Mouse (Mus musculus): ENCODE data around the gene Car5b.

Gene Car5b

GRCm38 (mm10) chrX:164027607-164028289 lies at the start of gene Car5b:
Gene Car5b, minus strand, starts transcription at chrX:164027997.
- DNase-seq (ENCODE audit: low read depth, low spot score): peak; percentile 93

DNA sequence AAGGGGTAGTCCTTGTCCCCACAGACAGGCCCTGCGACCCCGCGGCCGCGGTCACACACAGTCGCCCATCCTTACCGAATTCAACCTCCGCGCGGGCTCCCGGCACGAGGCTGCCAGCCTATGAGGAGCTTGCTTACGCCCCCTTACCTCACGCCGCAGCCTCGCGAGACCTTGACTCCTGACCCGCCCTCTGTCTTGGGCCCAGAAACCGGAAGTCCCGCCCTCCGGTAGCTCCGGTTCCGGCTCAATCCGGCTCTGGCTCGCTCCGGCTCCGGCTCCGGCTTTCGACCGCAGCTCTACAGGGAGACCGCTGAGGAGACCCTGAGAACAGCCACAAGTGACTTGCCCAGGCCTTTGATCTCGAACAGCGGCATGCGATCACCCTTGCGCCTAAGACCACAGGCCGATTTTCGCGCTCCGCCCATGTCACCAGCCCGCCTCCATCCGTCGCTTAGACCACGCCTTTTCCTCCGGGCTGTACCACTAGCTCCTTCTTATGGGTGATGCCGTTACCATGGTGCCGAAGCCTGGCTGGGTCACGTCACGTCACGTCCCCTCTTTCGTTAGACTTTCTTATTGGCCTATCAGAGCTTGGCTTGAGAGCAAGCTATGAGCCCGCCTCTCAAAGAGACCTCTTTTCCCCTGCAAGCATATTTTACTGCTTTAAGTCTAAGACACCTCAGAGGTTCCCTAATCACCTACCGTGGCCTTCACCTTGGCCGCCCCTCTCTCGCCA lies 48.4 kb upstream of the Car5b start, which contains the start of gene Siah1b:
Gene Siah1b (minus strand): TSS at position 454 of the 736 bp plus-strand sequence.
- peak; percentile 93 for DNase-seq (ENCODE audit: low read depth, low spot score)

DNA sequence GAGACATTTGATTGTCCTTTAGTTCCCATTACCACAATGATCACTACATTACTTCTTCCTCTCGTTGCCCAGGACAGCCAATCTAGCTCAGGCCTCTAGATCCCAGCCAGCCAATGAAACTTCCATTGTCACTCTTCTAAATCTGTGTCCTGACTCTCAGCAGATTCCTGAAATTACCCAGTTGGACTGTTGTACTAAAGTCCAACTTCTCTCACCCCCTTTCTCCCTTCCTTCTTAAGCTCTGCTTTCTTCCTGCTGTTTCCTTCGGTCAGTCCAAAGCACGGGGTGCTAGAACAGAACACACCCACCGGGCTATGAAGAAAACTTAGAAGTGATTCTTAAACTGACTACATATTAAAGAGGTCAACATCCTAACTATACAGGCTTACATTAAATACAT lies 41.2 kb upstream of the Car5b start:
- no peak for DNase-seq (ENCODE audit: low read depth, low spot score)

GRCm38 (mm10) chrX:164066185-164066584 lies 38.4 kb upstream of the Car5b start:
- peak; percentile 69 for DNase-seq (ENCODE audit: low read depth, low spot score)

DNA sequence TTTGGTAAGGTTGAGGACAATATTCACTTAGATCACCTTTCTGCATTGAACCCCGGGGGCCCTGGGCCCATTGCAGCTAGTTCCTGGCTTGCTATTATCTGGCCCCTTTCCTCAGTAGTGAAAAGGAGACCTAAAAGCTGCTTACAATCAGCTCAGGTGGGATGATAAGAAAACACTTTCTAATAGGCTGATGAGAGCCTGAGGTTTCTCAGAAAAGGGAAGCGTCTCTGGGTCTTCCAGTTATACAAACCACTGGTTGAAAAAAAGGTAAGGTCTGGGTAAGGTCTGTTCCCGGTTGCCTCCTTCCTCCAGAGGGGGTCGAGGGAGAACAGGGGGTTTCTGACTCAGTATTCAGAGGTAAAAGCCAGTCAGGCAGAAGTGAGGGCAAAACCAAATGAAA lies 31.3 kb upstream of the Car5b start:
- DNase-seq (ENCODE audit: low read depth, low spot score): no peak

DNA sequence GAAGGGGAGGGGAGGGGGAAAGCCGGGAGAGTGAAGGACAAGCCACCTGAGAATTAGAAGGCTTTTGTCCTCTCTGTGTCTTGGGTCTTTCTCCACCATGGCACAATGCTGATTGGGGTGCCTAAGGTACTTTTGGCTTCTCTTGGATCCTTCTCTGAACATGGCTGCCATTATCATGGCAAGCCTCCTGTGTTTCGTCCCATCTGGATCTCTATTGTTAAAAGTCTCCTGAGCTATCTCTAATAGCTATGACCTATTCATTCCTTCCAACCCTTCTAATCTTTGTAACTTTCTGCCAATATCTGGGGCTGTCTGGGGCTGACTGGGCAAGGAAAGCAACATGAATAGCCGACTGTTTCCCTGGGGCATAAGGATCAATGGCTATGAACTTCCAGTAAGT lies 30.7 kb upstream of the Car5b start:
- no peak for DNase-seq (ENCODE audit: low read depth, low spot score)

DNA sequence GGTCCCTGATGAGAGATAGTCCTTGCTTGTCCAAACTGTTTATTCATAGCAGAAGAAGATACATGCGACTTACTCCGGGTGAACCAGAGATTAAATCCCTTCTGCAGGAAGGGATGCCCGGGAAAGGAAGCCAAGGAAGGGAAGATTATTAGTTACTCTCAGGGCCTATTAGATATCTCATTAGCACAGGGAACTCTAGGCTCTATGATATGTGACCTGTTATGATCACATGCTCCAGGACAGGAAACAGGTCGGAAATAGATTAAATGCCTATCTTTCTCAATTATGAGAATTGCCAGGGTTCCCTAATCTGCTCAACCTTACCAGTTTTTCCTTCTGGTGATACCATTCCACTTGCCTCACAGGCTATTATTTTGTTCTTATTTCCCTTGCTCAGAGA lies 27.9 kb upstream of the Car5b start:
- DNase-seq (ENCODE audit: low read depth, low spot score): no peak

DNA sequence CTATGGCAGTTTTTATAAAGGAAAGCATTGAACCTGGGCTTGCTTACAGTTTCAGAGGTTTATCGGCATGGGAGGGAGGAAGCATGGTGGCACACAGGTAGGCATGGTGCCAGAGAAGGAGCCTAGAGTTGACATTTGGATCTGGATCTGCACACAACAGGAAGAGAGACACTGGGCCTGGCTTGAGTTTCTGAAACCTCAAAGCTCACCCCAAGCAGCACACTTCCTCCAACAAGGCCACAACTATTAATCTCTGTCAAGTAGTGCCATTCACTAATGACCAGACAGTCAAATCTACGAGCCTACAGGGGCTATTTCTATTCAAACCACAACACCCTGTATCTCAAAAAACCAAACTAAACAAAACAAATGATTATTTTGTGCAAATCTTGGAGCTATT lies 18.9 kb upstream of the Car5b start:
- DNase-seq (ENCODE audit: low read depth, low spot score): peak; percentile 3

DNA sequence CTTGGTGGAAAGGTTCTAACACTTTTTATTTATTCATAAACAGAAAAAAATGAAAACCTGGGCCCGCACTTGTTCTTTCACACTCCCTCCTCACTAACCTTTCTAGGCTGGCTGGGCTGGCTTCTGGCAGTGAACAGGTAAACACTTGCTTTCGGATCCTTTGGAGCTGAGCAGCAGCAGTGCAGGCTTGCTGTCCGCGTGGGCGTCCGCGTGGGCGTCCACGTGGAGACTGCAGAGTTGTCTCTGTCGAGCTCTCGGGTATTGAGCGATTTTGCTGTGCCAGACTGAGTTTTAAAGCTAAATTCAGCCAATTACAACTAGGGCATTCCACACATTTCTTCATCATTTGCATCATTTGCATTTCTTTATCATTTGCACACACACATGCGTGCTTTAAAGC lies 14.3 kb upstream of the Car5b start:
- no peak for DNase-seq (ENCODE audit: low read depth, low spot score)

- no peak for DNase-seq (ENCODE audit: low read depth, low spot score)
Observed at GRCm38 (mm10) chrX:164038882-164039281, 11.1 kb upstream of the Car5b start.

- DNase-seq (ENCODE audit: low read depth, low spot score): no peak
Observed at GRCm38 (mm10) chrX:164035931-164036330, 8.1 kb upstream of the Car5b start.

GRCm38 (mm10) chrX:164035401-164035800 lies 7.6 kb upstream of the Car5b start:
- no peak for DNase-seq (ENCODE audit: low read depth, low spot score)

GRCm38 (mm10) chrX:164032526-164032925 lies 4.7 kb upstream of the Car5b start:
- no peak for DNase-seq (ENCODE audit: low read depth, low spot score)

DNA sequence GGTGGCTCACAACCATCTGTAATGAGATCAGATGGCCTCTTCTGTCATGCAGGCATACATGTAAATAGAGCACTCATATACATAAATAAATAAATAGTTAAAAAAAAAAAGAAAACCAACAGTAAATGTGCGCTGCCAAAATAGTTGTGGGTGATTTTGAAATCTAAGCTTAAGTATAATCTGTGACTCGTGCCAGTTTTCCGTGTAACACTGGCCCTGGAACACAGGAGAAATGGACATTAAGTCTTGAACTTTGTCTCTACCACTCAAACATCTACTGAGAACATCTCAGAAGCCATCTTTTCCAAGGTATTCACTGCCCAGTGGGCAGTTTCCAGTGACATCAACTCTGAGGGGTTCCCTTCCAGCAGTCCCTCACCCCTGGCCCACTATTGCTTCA lies 12.2 kb downstream of the Car5b start:
- DNase-seq (ENCODE audit: low read depth, low spot score): no peak

GRCm38 (mm10) chrX:164014956-164015355 lies 12.8 kb downstream of the Car5b start:
- DNase-seq (ENCODE audit: low read depth, low spot score): no peak

DNA sequence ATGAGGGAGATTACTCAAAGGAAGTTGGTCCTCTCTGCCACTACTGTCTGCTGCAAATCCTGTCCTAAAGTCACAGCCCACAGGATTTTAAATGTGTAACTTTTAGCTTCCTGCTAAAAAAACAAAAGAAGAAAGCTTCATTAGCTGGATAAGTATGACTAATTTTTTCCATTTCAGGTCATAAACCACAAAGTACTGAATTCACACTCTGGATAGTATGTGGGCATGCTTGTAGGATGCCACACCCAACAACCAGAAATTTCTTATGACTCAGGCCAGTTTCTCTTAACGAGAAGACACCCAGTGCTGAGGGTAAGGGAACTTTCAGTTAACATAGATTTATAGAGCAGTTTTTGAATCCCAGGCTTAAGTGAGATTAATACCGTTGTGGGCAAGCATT lies 14.5 kb downstream of the Car5b start:
- DNase-seq (ENCODE audit: low read depth, low spot score): no peak

GRCm38 (mm10) chrX:164004809-164005208 lies 23.0 kb downstream of the Car5b start:
- peak; percentile 49 for DNase-seq (ENCODE audit: low read depth, low spot score)

DNA sequence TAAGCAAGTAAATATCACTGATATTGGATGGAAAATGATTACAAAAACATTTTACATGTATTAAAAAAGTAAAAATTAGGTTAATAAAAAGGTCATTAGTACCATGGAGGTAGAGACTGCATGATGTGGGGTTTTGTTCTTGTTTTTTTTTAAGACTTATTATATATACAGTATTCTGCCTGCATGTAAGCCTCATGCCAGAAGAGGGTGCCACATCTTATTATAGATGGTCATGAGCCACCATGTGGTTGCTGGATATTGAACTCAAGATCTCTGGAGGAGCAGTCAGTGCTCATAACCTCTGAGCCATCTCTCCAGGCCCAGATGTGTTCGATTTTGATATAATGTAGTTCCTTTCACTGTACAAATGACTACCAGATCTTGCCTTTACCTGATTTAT lies 27.9 kb downstream of the Car5b start:
- peak; percentile 31 for DNase-seq (ENCODE audit: low read depth, low spot score)

GRCm38 (mm10) chrX:163996754-163997153 lies 31.0 kb downstream of the Car5b start:
- no peak for DNase-seq (ENCODE audit: low read depth, low spot score)

GRCm38 (mm10) chrX:163987718-163988374 lies 40.0 kb downstream of the Car5b start:
- DNase-seq (ENCODE audit: low read depth, low spot score): no peak

GRCm38 (mm10) chrX:163982129-163982528 lies 45.7 kb downstream of the Car5b start:
- no peak for DNase-seq (ENCODE audit: low read depth, low spot score)

DNA sequence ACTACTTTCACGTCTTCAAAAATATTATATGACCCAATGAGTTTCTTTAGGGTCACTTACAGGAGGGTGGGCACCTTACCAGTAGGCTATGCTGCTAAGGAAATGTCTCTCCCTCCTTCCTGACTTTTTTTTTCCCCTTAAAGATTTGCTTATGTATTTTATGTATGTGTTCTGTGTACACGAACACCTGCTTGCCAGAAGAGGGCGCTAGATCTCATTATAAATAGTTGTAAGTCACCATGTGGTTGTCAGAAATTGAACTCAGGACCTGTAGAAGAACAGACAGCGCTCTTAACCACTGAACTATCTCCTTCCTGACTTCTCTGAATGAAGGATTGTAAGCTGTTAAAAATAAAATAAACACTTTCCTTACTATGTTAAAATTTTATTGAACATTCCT lies 46.3 kb downstream of the Car5b start:
- peak; percentile 18 for DNase-seq (ENCODE audit: low read depth, low spot score)

DNA sequence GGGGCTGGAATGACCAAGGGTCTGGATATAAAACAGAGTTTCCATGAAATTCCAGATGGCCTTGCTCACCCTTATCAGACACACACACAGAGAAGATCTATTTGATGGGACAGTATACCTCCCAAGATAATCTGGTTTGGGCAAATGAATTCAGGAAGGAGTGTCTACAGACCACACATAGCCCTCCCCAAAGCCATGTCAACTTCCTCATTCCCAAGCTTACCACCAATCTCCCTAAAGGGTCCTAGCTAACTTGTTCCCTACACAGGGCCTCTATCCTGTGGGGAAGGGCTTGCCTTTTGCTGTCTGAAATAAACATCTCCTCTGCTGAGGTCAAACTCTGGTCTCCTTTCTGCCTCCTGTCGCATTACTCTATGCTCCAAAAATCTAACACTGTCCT lies 46.7 kb downstream of the Car5b start:
- no peak for DNase-seq (ENCODE audit: low read depth, low spot score)
